Mouse (Mus musculus): ENCODE measurements around the gene Kcnd2.

- TF ChIP-seq CTCF (IDR thresholded peaks at IDR 0.05; ENCODE audit: borderline replicate concordance, insufficient read depth, low read depth, low read length) (no peak), POLR2A (IDR thresholded peaks at IDR 0.05; ENCODE audit: borderline replicate concordance, insufficient read depth, low read length) (no peak)
Observed at GRCm38 (mm10) chr6:21747536-21747935, 532.2 kb downstream of the Kcnd2 start.

All from cerebellum, adult 2 months (tissue).